Mouse (Mus musculus) cortical plate, adult 2 months (tissue): ENCODE measurements at regions not wholly inside any gene's neighbourhood (a gene's known extent, or its start where the extent isn't known, plus 50 kb on each side); places are given as distances from the start of the nearest gene placed in this dataset.

Source experiments
- H3K27ac ChIP-seq: fragments of 200-500 bp; 2 replicates; pipeline ENCODE4 v1.5.1; 2012; ENCODE audit warnings: low read length, control low read depth, inconsistent platforms; ENCODE audit not compliant: insufficient read depth
- H3K4me1 ChIP-seq: fragments of 200-500 bp; 2 replicates; pipeline ENCODE4 v1.6.1; 2011; ENCODE audit warnings: low read length; ENCODE audit not compliant: control insufficient read depth, insufficient read depth
- H3K4me3 ChIP-seq: fragments of 200-500 bp; 2 replicates; pipeline ENCODE4 v1.5.1; 2011; ENCODE audit warnings: mild to moderate bottlenecking, low read length, control low read depth; ENCODE audit not compliant: insufficient read depth
- CTCF ChIP-seq: fragments of 200-500 bp; IDR thresholded peaks from 2 replicates; pipeline ENCODE4 v1.5.1; 2011; ENCODE audit warnings: mild to moderate bottlenecking, control low read depth, low read length; ENCODE audit not compliant: insufficient read depth; ENCODE audit errors: extremely low read depth
- POLR2A ChIP-seq: fragments of 200-500 bp; IDR thresholded peaks from 2 replicates; pipeline ENCODE4 v1.6.1; 2011; ENCODE audit warnings: mild to moderate bottlenecking, low read length, control low read depth; ENCODE audit not compliant: insufficient read depth; ENCODE audit errors: extremely low read depth

GRCm38 (mm10) chr15:72283846-72284245 is 1550.5 kb upstream of the Gm6569 start:
- TF ChIP-seq POLR2A (no peak), CTCF (no peak)
- no peak overlapping the region for H3K4me3 ChIP-seq
- H3K27ac ChIP-seq, result no peak overlapping the region
- H3K4me1 ChIP-seq, result no peaks in the 10 kb centered on the region

GRCm38 (mm10) chr15:72296648-72297047 is 1537.7 kb upstream of the Gm6569 start:
- Histone ChIP-seq H3K4me1 (no peaks in the 10 kb centered on the region; the same call in 1 of the 2 replicates), H3K27ac (no peak overlapping the region), H3K4me3 (no peak overlapping the region)
- TF ChIP-seq POLR2A, result no peak
- no peak for TF ChIP-seq CTCF

- TF ChIP-seq CTCF (no peak), POLR2A (no peak)
- Histone ChIP-seq H3K4me1 (no peaks in the 10 kb centered on the region), H3K4me3 (no peak overlapping the region), H3K27ac (no peak overlapping the region)
Observed at GRCm38 (mm10) chr15:72312417-72312816, 1521.9 kb upstream of the Gm6569 start.

GRCm38 (mm10) chr15:72321528-72321927 is 1512.8 kb upstream of the Gm6569 start:
- Histone ChIP-seq H3K27ac (no peak overlapping the region), H3K4me3 (no peak overlapping the region), H3K4me1 (no peaks in the 10 kb centered on the region)
- TF ChIP-seq POLR2A, result no peak
- no peak for TF ChIP-seq CTCF

GRCm38 (mm10) chr15:72322127-72322526 is 1512.2 kb upstream of the Gm6569 start:
- TF ChIP-seq POLR2A (no peak), CTCF (no peak)

GRCm38 (mm10) chr15:72323158-72323557 is 1511.2 kb upstream of the Gm6569 start:
- Histone ChIP-seq H3K4me3 (no peak overlapping the region), H3K4me1 (no peaks in the 10 kb centered on the region), H3K27ac (no peak overlapping the region)
- TF ChIP-seq POLR2A (no peak), CTCF (no peak)

More at GRCm38 (mm10) chr15:72322127-72322526, 1512.2 kb upstream of the Gm6569 start:
- H3K27ac ChIP-seq, result no peak overlapping the region
- no peaks in the 10 kb centered on the region for H3K4me1 ChIP-seq
- no peak overlapping the region for H3K4me3 ChIP-seq

GRCm38 (mm10) chr15:72331262-72331661 is 1503.1 kb upstream of the Gm6569 start:
- no peak overlapping the region for H3K4me3 ChIP-seq
- no peak overlapping the region for H3K27ac ChIP-seq
- TF ChIP-seq POLR2A (no peak), CTCF (no peak)
- H3K4me1 ChIP-seq, result no peaks in the 10 kb centered on the region

GRCm38 (mm10) chr15:72334497-72334896 is 1499.9 kb upstream of the Gm6569 start:
- no peak for TF ChIP-seq CTCF
- TF ChIP-seq POLR2A, result no peak
- Histone ChIP-seq H3K27ac (no peak overlapping the region), H3K4me3 (no peak overlapping the region), H3K4me1 (no peaks in the 10 kb centered on the region)

- Histone ChIP-seq H3K4me3 (no peak overlapping the region), H3K27ac (no peak overlapping the region), H3K4me1 (0 out of 2 replicates have a peak, but pooled peaks cover 1% of the 10 kb centered on the region)
- TF ChIP-seq CTCF (no peak), POLR2A (no peak)
Observed at GRCm38 (mm10) chr15:72339629-72340028, 1494.7 kb upstream of the Gm6569 start.

GRCm38 (mm10) chr15:72341991-72342390 is 1492.4 kb upstream of the Gm6569 start:
- no peak for TF ChIP-seq CTCF
- TF ChIP-seq POLR2A, result no peak
- Histone ChIP-seq H3K4me1 (0 out of 2 replicates have a peak, but pooled peaks cover 1% of the 10 kb centered on the region), H3K4me3 (no peak overlapping the region), H3K27ac (no peak overlapping the region)

GRCm38 (mm10) chr15:72342504-72342903 is 1491.9 kb upstream of the Gm6569 start:
- Histone ChIP-seq H3K4me1 (0 out of 2 replicates have a peak, but pooled peaks cover 1% of the 10 kb centered on the region), H3K27ac (no peak overlapping the region), H3K4me3 (no peak overlapping the region)
- TF ChIP-seq POLR2A, result no peak
- TF ChIP-seq CTCF, result no peak
